In genomic region chr1:91299707-91300426, GRCm38 (mm10) we compare ENCODE assay signal across 9 mouse cellular contexts. TPM values are rescaled to one million over a fixed set of nuclear protein-coding genes. Genes with fewer than 3 reads are reported as not detected.
A peak's percentile ranks its signal among the peaks of the same experiment; 100 is the strongest.
DNase-seq lines count a peak whose midpoint lies in the region; ATAC-seq and TF ChIP-seq lines count a peak whose summit lies in the region.
"Had no signal": no experiment of that assay in that cellular context is flagged by ENCODE, and none has a peak within 500 bp of the region (broad histone marks: within the 10 kb centered on the region; RNA-seq: fewer than 3 reads in every experiment).

No protein-coding gene starts in this region.

- peak; percentile 27 to 49 for DNase-seq in adrenal gland, adult (ENCODE audit: inconsistent age in 2 of 2, low spot score in 1 of 2)
- no peak for DNase-seq in adrenal gland, adult 18-20 months (ENCODE audit: low spot score in 2 of 2)
- peak; percentile 30 to 48 for DNase-seq in gastrocnemius, postnatal 36 days
- DNase-seq in liver, embryonic 14.5 days (ENCODE audit: low read depth in 3 of 3, low spot score in 3 of 3) = no peak
- DNase-seq in ovary, adult 18-20 months (ENCODE audit: low spot score) = no peak
- DNase-seq in urinary bladder, postnatal 14 days (ENCODE audit: low spot score) = no peak
- DNase-seq in layer of hippocampus, adult 9-10 months (ENCODE audit: low spot score) = no peak

- peaks cover 17% of the 10 kb centered on the region for H3K4me1 ChIP-seq in bone marrow macrophage, adult 2 months (ENCODE audit: control insufficient read depth, insufficient read depth, low read length)
- H3K4me1 ChIP-seq in liver, embryonic 14.5 days (replicated peaks; ENCODE audit: control insufficient read depth in 2 of 2, insufficient read depth in 2 of 2, low read length in 1 of 2) = peaks cover 19 to 34% of the 10 kb centered on the region in 2 experiments

- H3K4me2 ChIP-seq in liver, embryonic 14.5 days (ENCODE audit: low read depth) = peak overlapping the region; percentile 97

- H3K4me3 ChIP-seq in bone marrow macrophage, adult 2 months (ENCODE audit: insufficient read depth, low read length) = peak overlapping the region; percentile 97
- H3K4me3 ChIP-seq in liver, embryonic 14.5 days (ENCODE audit: insufficient read depth in 1 of 2, low read depth in 2 of 2, low read length in 2 of 2) = peak overlapping the region; percentile 81 to 89

- ATAC-seq in liver, embryonic 14.5 days (ENCODE audit: insufficient read depth) = no peak

- no peak for TF ChIP-seq POLR2A in bone marrow macrophage, adult 2 months (IDR thresholded peaks at IDR 0.05; ENCODE audit: borderline replicate concordance, low read depth, low read length)

- H3K9me3 ChIP-seq in liver, embryonic 14.5 days (ENCODE audit: control insufficient read depth, low read length) = no peaks in the 10 kb centered on the region
- H3K9me3 ChIP-seq: lung, embryonic 15.5 days had no signal

- H3K9ac ChIP-seq in liver, embryonic 14.5 days (replicated peaks) = no peak overlapping the region; the same call in 1 of the 2 replicates
- H3K9ac ChIP-seq: lung, embryonic 15.5 days had no signal

- H3K36me3 ChIP-seq in liver, embryonic 14.5 days (replicated peaks; ENCODE audit: control insufficient read depth, insufficient read depth, low read depth) = peaks cover 9% of the 10 kb centered on the region

- TF ChIP-seq EP300 in liver, embryonic 14.5 days (IDR thresholded peaks at IDR 0.05; ENCODE audit: low read depth) = no peak

- 78% methylated on average over 5 of the region's 5 CpGs for WGBS in liver, embryonic 14.5 days (ENCODE audit: insufficient replicate concordance)

- peak overlapping the region; percentile 90 for H3K27ac ChIP-seq in bone marrow macrophage, adult 2 months (ENCODE audit: insufficient read depth, low read depth, low read length)
- H3K27ac ChIP-seq in liver, embryonic 14.5 days = no peak overlapping the region
- H3K27ac ChIP-seq: lung, embryonic 15.5 days had no signal

- no peaks in the 10 kb centered on the region for H3K27me3 ChIP-seq in liver, embryonic 14.5 days (ENCODE audit: control insufficient read depth, insufficient read depth, low read length)
- H3K27me3 ChIP-seq: lung, embryonic 15.5 days had no signal

- TF ChIP-seq CTCF in bone marrow macrophage, adult 2 months (IDR thresholded peaks at IDR 0.05; ENCODE audit: low read depth, low read length) = no peak
- TF ChIP-seq CTCF in liver, embryonic 14.5 days (IDR thresholded peaks at IDR 0.05; ENCODE audit: low read depth) = no peak

- intact Hi-C loops in gastrocnemius, postnatal 36 days (cut with DNase I) = no loop called here

RNA-seq across cellular contexts. Expression of gene Scly, which starts 1.7 kb away (rescaled TPM):
- total RNA-seq in adrenal gland, adult 18-20 months (2021) = 10 to 100 TPM; 25.7 to 37.2 TPM
- polyA plus RNA-seq in bone marrow macrophage, adult 2 months (2012; ENCODE audit: insufficient read depth, insufficient read length, missing spikeins) = 19.2 and 22.6 TPM in 2 replicates
- 10 to 100 TPM in 1 of 2 experiments, 1 to 10 TPM in 1; 9.4 to 12.1 TPM for total RNA-seq in gastrocnemius, postnatal 36 days (2021)
- 20.7 and 21.0 TPM in 2 replicates for polyA plus RNA-seq in liver, embryonic 14.5 days (2012; rRNA removed)
- 21.0 and 22.6 TPM in 2 replicates for polyA plus RNA-seq in liver, embryonic 14.5 days (2014; fragmentation: Nextera tagmentation; extraction: Ambion mirVana)

RNA-seq across cellular contexts. Expression of gene Espnl, which starts 22.0 kb away (rescaled TPM):
- total RNA-seq in adrenal gland, adult 18-20 months (2021) = under 1 TPM in 1 of 2 experiments, not detected in 1; 0.13 TPM
- not detected in 2 replicates for polyA plus RNA-seq in bone marrow macrophage, adult 2 months (2012; ENCODE audit: insufficient read depth, insufficient read length, missing spikeins)
- total RNA-seq in gastrocnemius, postnatal 36 days (2021) = under 1 TPM; 0.05 to 0.10 TPM
- 0.01 and 0.03 TPM in 2 replicates for polyA plus RNA-seq in liver, embryonic 14.5 days (2012; rRNA removed)
- polyA plus RNA-seq in liver, embryonic 14.5 days (2014; fragmentation: Nextera tagmentation; extraction: Ambion mirVana) = 0.01 TPM in 1 of 2 replicates, not detected in the other

RNA-seq across cellular contexts. Expression of gene Ube2f, which starts 49.8 kb away (rescaled TPM):
- 100 to 1,000 TPM in 1 of 2 experiments, 10 to 100 TPM in 1; 92.7 to 117 TPM for total RNA-seq in adrenal gland, adult 18-20 months (2021)
- polyA plus RNA-seq in bone marrow macrophage, adult 2 months (2012; ENCODE audit: insufficient read depth, insufficient read length, missing spikeins) = 86.4 and 92.4 TPM in 2 replicates
- total RNA-seq in gastrocnemius, postnatal 36 days (2021) = 10 to 100 TPM; 56.1 to 58.7 TPM
- 31.0 and 41.1 TPM in 2 replicates for polyA plus RNA-seq in liver, embryonic 14.5 days (2012; rRNA removed)
- polyA plus RNA-seq in liver, embryonic 14.5 days (2014; fragmentation: Nextera tagmentation; extraction: Ambion mirVana) = 58.3 and 61.1 TPM in 2 replicates

RNA-seq across cellular contexts. Expression of gene Klhl30, which starts 50.9 kb away (rescaled TPM):
- 1 to 10 TPM; 1.4 to 2.1 TPM for total RNA-seq in adrenal gland, adult 18-20 months (2021)
- not detected in 2 replicates for polyA plus RNA-seq in bone marrow macrophage, adult 2 months (2012; ENCODE audit: insufficient read depth, insufficient read length, missing spikeins)
- total RNA-seq in gastrocnemius, postnatal 36 days (2021) = 10 to 100 TPM; 55.0 to 66.7 TPM
- polyA plus RNA-seq in liver, embryonic 14.5 days (2012; rRNA removed) = 0.01 and 0.02 TPM in 2 replicates
- polyA plus RNA-seq in liver, embryonic 14.5 days (2014; fragmentation: Nextera tagmentation; extraction: Ambion mirVana) = not detected in 2 replicates

Comparison
In these comparisons a context has a peak if more than half of its experiments do, and no peak if none do; other contexts are left out.
1. DNase-seq: peak in adrenal gland, adult (2 of 2) and gastrocnemius, postnatal 36 days (2 of 2); none in adrenal gland, adult 18-20 months (0 of 2), liver, embryonic 14.5 days (0 of 3), ovary, adult 18-20 months (single experiment), urinary bladder, postnatal 14 days (single experiment) and layer of hippocampus, adult 9-10 months (single experiment).